Mouse (Mus musculus) forebrain, embryonic 11.5 days (tissue): ENCODE data around the gene Maco1. TPM values are rescaled to one million over a fixed set of nuclear protein-coding genes. Genes with fewer than 3 reads are reported as not detected.
A peak's percentile ranks its signal among the peaks of the same experiment; 100 is the strongest.

Experiments used
- ATAC-seq: fragments of 200-750 bp; cut with Nextera tagmentation; replicated peaks from 2 replicates; pipeline ENCODE4 v1.8.0; 2017; ENCODE audit warnings: moderate TSS enrichment; ENCODE audit not compliant: low FRiP score
- DNase-seq: peaks from one replicate; pipeline ENCODE4 v3.0.0-alpha.2; 2017; ENCODE audit warnings: low spot score
- H3K27ac ChIP-seq: fragments of 300-500 bp; sonication (generic); 2 replicates; pipeline ENCODE4 v1.5.1; 2014; ENCODE audit warnings: low read depth, low read length
- H3K27me3 ChIP-seq: fragments of 300-500 bp; sonication (generic); 2 replicates; pipeline ENCODE4 v1.6.1; 2014; ENCODE audit warnings: mild to moderate bottlenecking, low read length, mixed read lengths; ENCODE audit not compliant: control insufficient read depth, insufficient read depth
- H3K36me3 ChIP-seq: fragments of 300-500 bp; sonication (generic); 2 replicates; pipeline ENCODE4 v1.6.1; 2014; ENCODE audit warnings: mild to moderate bottlenecking, low read length, moderate library complexity, mixed read lengths; ENCODE audit not compliant: control insufficient read depth, insufficient read depth
- H3K4me1 ChIP-seq: fragments of 300-500 bp; sonication (generic); replicated peaks from 2 replicates; pipeline ENCODE4 v1.6.1; 2014; ENCODE audit warnings: low read length, mixed read lengths; ENCODE audit not compliant: control insufficient read depth, insufficient read depth
- H3K4me2 ChIP-seq: fragments of 300-500 bp; sonication (generic); 2 replicates; pipeline ENCODE4 v1.6.1; 2014; ENCODE audit warnings: low read depth, mild to moderate bottlenecking, low read length, moderate library complexity, mixed read lengths; ENCODE audit not compliant: severe bottlenecking
- H3K4me3 ChIP-seq: fragments of 300-500 bp; sonication (generic); 2 replicates; pipeline ENCODE4 v1.5.1; 2014; ENCODE audit warnings: low read depth, low read length
- H3K9ac ChIP-seq: fragments of 300-500 bp; sonication (generic); 2 replicates; pipeline ENCODE4 v1.6.1; 2014; ENCODE audit warnings: low read length
- H3K9me3 ChIP-seq: fragments of 300-500 bp; sonication (generic); 2 replicates; pipeline ENCODE4 v1.6.1; 2016; ENCODE audit warnings: low read length, mixed read lengths; ENCODE audit not compliant: control insufficient read depth
- WGBS: fragments of 180-500 bp; shearing (Covaris S2); extraction: QIAGEN DNeasy Blood & Tissue Kit; methylation state at CpG from one replicate; pipeline ENCODE4 v1.1.7; 2014; 5-methylcytosine and 5-hydroxymethylcytosine counted together
- polyA plus RNA-seq: library from polyadenylated mRNA; unstranded; fragments of >200 nt; fragmentation: Nextera tagmentation; extraction: Ambion mirVana; gene quantifications from 2 replicates; pipeline ENCODE4 v1.2.1, GENCODE M21; 2014

Maco1 gene
- polyA plus RNA-seq, 1 experiment from 2014 or later, result 47.5 TPM

DNA sequence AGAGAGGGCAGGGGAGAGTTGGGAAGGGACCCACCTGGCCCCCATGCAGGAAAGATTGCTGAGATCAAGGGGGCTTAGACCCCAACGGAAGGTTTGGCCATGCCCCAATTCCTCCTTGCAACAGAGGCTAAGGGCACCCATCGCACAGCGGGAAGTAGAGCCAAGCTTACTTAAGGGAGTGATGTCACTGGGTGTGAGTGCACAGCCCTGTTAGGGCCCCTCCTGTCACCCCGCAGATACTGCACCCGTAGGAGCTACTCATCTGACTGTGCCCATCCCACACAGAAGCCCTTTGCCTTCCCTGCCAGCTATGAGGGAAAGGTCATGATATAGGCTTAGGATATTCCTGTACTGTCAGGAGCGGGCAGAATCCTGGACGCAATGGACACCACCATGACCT lies 93.6 kb downstream of the Maco1 start:
- no peak overlapping the region for H3K27ac ChIP-seq
- H3K4me3 ChIP-seq, result no peak overlapping the region

DNA sequence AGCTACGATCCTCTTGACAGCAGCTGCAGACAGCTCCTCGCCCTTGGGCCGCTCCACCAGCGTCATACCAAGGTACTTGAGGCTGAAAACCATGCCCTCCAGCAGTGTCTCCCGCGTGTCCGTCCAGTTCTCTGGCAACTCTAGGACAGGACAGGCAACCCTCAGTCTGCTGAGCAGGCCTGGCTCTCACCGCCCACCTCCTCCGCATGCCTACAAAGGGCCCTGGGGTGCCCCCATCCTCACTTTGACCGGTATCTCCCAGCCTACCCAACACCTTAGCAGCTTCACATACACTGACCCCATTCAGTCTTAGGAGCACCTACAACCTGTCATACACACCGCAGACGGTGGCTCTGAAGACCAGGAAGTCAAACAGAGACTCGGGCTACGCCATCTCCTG lies 94.2 kb downstream of the Maco1 start:
- 98% methylated on average over 14 of the region's 14 CpGs for WGBS
- H3K4me1 ChIP-seq, result no peaks in the 10 kb centered on the region

More for the DNA sequence above, 93.6 kb downstream of the Maco1 start:
- 92% methylated on average over 7 of the region's 7 CpGs for whole genome bisulfite sequencing
- Histone ChIP-seq H3K36me3 (no peaks in the 10 kb centered on the region), H3K4me2 (no peak overlapping the region), H3K4me1 (no peaks in the 10 kb centered on the region), H3K27me3 (no peaks in the 10 kb centered on the region), H3K9ac (no peak overlapping the region), H3K9me3 (no peaks in the 10 kb centered on the region)
- no peak for DNase-seq
- ATAC-seq, result no peak

DNA sequence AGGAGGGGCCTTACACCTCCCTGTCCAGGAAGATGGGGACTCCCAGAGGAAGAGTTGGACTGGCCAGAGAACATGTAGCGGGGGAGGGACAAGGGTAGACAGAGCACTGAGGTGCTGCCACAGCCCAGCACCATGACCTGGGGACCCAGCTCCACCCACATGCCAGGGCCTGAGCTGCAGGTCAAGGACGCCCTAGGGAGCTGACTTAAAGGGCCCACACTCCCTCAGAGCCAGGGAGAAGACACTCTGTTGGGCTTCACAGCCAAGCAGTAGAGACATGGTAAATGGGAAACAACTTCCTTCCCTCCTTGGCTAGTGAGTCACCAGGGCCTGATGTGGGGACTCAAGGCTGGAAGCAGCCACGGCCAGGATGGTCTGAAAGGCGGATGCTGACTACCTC lies 94.8 kb downstream of the Maco1 start:
- ATAC-seq (no peak), DNase-seq (no peak)
- no peaks in the 10 kb centered on the region for H3K4me1 ChIP-seq
- 88% methylated on average over 4 of the region's 4 CpGs for WGBS
- no peak overlapping the region for H3K9ac ChIP-seq
- H3K36me3 ChIP-seq, result no peaks in the 10 kb centered on the region
- no peaks in the 10 kb centered on the region for H3K27me3 ChIP-seq
- no peak overlapping the region for H3K4me3 ChIP-seq
- no peak overlapping the region for H3K4me2 ChIP-seq
- H3K27ac ChIP-seq, result no peak overlapping the region
- no peaks in the 10 kb centered on the region for H3K9me3 ChIP-seq

More for the DNA sequence above, 94.2 kb downstream of the Maco1 start:
- DNase-seq (no peak), ATAC-seq (no peak)
- no peak overlapping the region for H3K4me2 ChIP-seq
- H3K9me3 ChIP-seq, result no peaks in the 10 kb centered on the region
- no peaks in the 10 kb centered on the region for H3K36me3 ChIP-seq
- no peak overlapping the region for H3K4me3 ChIP-seq
- no peak overlapping the region for H3K9ac ChIP-seq
- no peak overlapping the region for H3K27ac ChIP-seq
- H3K27me3 ChIP-seq, result no peaks in the 10 kb centered on the region

DNA sequence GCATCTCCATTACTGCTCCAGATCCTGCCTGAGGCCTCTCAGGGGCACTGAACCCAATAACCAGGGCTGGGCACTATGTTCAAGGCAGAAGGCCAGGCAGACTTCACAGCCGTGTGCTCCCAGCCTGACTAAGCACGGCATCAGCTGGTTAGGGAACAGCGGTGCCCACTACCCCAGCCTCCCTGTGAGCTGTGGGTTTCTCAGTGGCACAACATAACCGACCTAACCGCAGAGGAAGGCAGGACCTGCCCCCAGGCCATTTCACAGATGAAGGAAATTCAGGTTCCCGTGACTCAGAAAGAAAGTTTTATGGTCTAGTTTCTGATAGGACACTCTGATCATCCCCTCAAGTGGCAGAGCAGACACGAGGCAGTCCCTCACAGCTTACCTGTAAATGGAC lies 96.2 kb downstream of the Maco1 start:
- no peak overlapping the region for H3K4me2 ChIP-seq
- H3K36me3 ChIP-seq, result no peaks in the 10 kb centered on the region
- no peak overlapping the region for H3K27ac ChIP-seq
- H3K27me3 ChIP-seq, result no peaks in the 10 kb centered on the region
- H3K4me1 ChIP-seq, result no peaks in the 10 kb centered on the region
- 84% methylated on average over 7 of the region's 7 CpGs for WGBS
- no peak overlapping the region for H3K4me3 ChIP-seq
- ATAC-seq (no peak), DNase-seq (no peak)
- no peaks in the 10 kb centered on the region for H3K9me3 ChIP-seq
- no peak overlapping the region for H3K9ac ChIP-seq

DNA sequence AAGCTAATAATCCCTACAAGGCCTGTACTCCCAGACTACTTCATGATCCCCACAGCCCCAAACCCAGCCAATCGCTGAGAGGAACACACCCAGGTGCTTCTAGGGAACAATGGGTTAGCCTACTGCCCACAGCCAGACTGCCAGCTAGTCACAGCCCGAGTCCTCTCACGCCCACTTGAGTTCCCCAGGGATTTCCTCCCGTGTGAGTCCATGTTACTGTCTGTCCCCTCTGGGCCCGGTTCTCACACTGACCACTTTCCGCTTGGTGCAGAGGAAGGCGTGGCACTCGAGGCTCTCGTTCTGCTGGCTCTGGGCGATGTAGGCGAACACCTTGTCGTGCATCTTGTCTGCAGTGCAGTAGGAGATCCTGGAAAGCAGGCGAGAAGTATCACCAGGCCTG lies 98.2 kb downstream of the Maco1 start:
- Histone ChIP-seq H3K9me3 (no peaks in the 10 kb centered on the region), H3K9ac (no peak overlapping the region), H3K4me1 (no peaks in the 10 kb centered on the region), H3K27ac (no peak overlapping the region), H3K4me3 (no peak overlapping the region), H3K36me3 (no peaks in the 10 kb centered on the region), H3K27me3 (no peaks in the 10 kb centered on the region), H3K4me2 (no peak overlapping the region)
- WGBS, result 81% methylated on average over 13 of the region's 13 CpGs
- no peak for ATAC-seq
- DNase-seq, result no peak

DNA sequence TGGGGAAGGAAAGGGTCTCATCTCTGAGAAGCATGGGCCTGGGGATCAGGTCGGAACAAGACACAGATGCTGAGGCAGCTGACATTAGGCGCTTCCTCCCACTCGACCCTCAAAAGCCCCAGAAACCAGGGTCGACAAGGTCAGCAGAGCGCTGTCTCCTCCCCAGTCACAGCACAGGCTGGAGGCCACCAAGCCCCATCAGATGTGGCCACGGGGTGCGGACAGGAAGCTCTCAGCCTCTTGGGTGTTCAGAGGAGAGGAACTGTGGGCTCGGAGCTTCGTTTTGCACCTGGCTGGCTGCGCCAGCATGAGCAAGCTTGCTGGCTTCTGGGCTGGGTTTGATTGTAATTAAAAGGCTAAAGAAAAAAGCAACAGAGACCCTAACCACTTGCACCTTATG lies 98.8 kb downstream of the Maco1 start:
- Histone ChIP-seq H3K27me3 (no peaks in the 10 kb centered on the region), H3K9ac (no peak overlapping the region), H3K4me1 (no peaks in the 10 kb centered on the region), H3K9me3 (no peaks in the 10 kb centered on the region), H3K4me2 (no peak overlapping the region), H3K4me3 (no peak overlapping the region), H3K36me3 (no peaks in the 10 kb centered on the region), H3K27ac (no peak overlapping the region)
- DNase-seq (no peak), ATAC-seq (no peak)
- 48% methylated on average over 10 of the region's 10 CpGs for WGBS

DNA sequence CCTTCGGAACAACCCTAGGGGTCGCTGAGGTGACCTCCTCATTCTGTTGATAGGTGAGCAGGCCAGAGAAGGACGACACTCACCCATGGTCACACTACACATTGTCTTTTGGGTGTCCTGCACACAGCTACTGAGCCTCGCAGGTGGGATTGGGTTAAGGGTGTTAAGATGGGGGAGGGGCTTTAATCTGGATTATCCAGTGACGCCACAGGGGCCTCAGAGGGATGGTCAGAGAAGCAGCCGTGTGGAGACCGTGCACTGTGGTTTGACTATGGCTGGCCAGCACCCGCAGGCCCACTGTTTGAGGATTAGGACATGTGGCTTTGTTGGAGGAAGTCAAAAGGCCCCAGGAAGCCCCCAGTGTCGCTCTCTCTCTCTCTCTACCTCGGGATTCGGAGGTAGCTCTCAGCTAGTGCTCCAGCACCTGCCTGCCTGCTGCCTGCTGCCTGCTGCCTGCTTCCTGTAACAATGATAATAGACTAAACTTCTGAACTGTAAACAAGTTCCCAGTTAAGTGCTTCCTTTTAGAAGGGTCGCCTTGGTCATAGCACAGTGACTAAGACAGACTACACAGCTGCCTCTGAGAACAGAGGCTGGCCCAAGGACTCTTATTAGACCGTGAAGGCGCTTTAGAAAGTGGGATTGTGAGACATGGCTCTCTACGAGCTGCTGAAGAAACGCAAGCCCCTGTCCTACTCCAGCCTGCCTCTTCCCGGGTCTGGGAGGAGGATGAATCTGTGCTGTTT lies 99.5 kb downstream of the Maco1 start:
- H3K4me2 ChIP-seq, result no peak overlapping the region
- H3K4me1 ChIP-seq, result no peaks in the 10 kb centered on the region
- no peak overlapping the region for H3K4me3 ChIP-seq
- no peak overlapping the region for H3K27ac ChIP-seq
- ATAC-seq (0 out of 2 replicates have a peak, but pooled peaks have one; percentile 30), DNase-seq (no peak)
- no peaks in the 10 kb centered on the region for H3K27me3 ChIP-seq
- H3K36me3 ChIP-seq, result no peaks in the 10 kb centered on the region
- no peaks in the 10 kb centered on the region for H3K9me3 ChIP-seq
- WGBS, result 28% methylated on average over 17 of the region's 17 CpGs
- no peak overlapping the region for H3K9ac ChIP-seq

DNA sequence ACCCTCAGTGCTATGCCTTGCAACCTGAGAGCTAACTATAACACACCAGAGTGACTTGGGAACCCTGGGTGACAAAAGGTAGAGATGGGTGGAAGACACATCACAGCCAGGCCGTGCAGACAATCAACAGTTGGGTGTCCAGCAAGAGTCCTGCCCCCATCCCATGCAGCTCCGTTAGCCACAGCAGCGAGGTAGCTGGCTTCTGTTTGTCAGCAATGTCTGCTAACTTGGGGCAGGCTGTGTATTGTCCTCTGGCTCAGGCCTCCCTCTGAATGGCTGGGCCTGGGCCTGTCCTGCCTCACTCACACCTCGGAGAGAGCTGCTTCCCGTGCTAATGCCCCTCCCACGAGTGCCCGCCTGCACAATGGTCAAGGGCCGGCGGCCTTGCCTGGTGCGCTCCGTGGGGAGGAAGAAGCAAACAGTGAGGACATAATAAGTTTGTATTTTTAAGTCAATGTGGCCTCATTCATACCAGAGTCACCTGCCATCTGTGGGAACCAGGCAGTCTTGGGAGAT lies 100.2 kb downstream of the Maco1 start:
- DNase-seq, result no peak
- 42% methylated on average over 11 of the region's 11 CpGs for WGBS
- H3K9me3 ChIP-seq, result no peaks in the 10 kb centered on the region
- no peak overlapping the region for H3K4me2 ChIP-seq
- no peaks in the 10 kb centered on the region for H3K27me3 ChIP-seq
- H3K27ac ChIP-seq, result no peak overlapping the region
- no peak for ATAC-seq
- H3K36me3 ChIP-seq, result no peaks in the 10 kb centered on the region
- no peaks in the 10 kb centered on the region for H3K4me1 ChIP-seq
- no peak overlapping the region for H3K4me3 ChIP-seq
- H3K9ac ChIP-seq, result no peak overlapping the region
